Mouse (Mus musculus): ENCODE results near the gene Ctnnb1. TPM values are rescaled to one million over a fixed set of nuclear protein-coding genes. Genes with fewer than 3 reads are reported as not detected.
A peak's percentile ranks its signal among the peaks of the same experiment; 100 is the strongest.
"Not testable (repeated sequence)": the region's sequence is repeated elsewhere in the genome, so short reads cannot be mapped to it uniquely, and the experiment has no call there.

Gene Ctnnb1
- polyA plus RNA-seq, 1 experiment from 2014 or later, result 317 TPM

- Histone ChIP-seq H3K4me2 (no peak overlapping the region), H3K4me3 (no peak overlapping the region), H3K36me3 (no peaks in the 10 kb centered on the region), H3K9ac (no peak overlapping the region), H3K4me1 (peaks cover 12% of the 10 kb centered on the region; the same call in 1 of the 2 replicates), H3K9me3 (no peaks in the 10 kb centered on the region), H3K27ac (replicated peaks) (no peak overlapping the region), H3K27me3 (replicated peaks) (no peaks in the 10 kb centered on the region; the same call in 1 of the 2 replicates)
- 57% methylated on average over 12 of the region's 12 CpGs for WGBS
- ATAC-seq (ENCODE audit: extremely low read depth, insufficient number of reproducible peaks, low FRiP score, low TSS enrichment), result no peak
These were observed 28.4 kb upstream of the Ctnnb1 start for GRCm38 (mm10) chr9:120900338-120901274.

- no peak overlapping the region for H3K4me3 ChIP-seq
- no peaks in the 10 kb centered on the region for H3K36me3 ChIP-seq
- H3K9me3 ChIP-seq, result no peaks in the 10 kb centered on the region
- WGBS, result 66% methylated on average over 8 of the region's 8 CpGs
- no peak overlapping the region for H3K27ac ChIP-seq (replicated peaks)
- no peak overlapping the region for H3K9ac ChIP-seq
- H3K27me3 ChIP-seq (replicated peaks), result no peaks in the 10 kb centered on the region; the same call in 1 of the 2 replicates
- no peak for ATAC-seq (ENCODE audit: extremely low read depth, insufficient number of reproducible peaks, low FRiP score, low TSS enrichment)
- H3K4me1 ChIP-seq, result peaks cover 12% of the 10 kb centered on the region; the same call in 1 of the 2 replicates
- H3K4me2 ChIP-seq, result no peak overlapping the region
These were observed 26.5 kb upstream of the Ctnnb1 start for GRCm38 (mm10) chr9:120902562-120902961.

GRCm38 (mm10) chr9:120908461-120908860, 20.6 kb upstream of the Ctnnb1 start:
- 79% methylated on average over 6 of the region's 6 CpGs for WGBS
- H3K4me2 ChIP-seq, result no peak overlapping the region
- ATAC-seq (ENCODE audit: extremely low read depth, insufficient number of reproducible peaks, low FRiP score, low TSS enrichment), result no peak

GRCm38 (mm10) chr9:120913152-120913551, 15.9 kb upstream of the Ctnnb1 start:
- no peaks in the 10 kb centered on the region for H3K27me3 ChIP-seq (replicated peaks)
- no peak overlapping the region for H3K27ac ChIP-seq (replicated peaks)
- 0 out of 2 replicates have a peak, but pooled peaks cover 4% of the 10 kb centered on the region for H3K9me3 ChIP-seq
- no peaks in the 10 kb centered on the region for H3K36me3 ChIP-seq
- H3K9ac ChIP-seq, result no peak overlapping the region
- 74% methylated on average over 13 of the region's 13 CpGs for WGBS
- no peak overlapping the region for H3K4me3 ChIP-seq
- H3K4me1 ChIP-seq, result peaks cover 1% of the 10 kb centered on the region
- no peak overlapping the region for H3K4me2 ChIP-seq
- no peak for ATAC-seq (ENCODE audit: extremely low read depth, insufficient number of reproducible peaks, low FRiP score, low TSS enrichment)

More at GRCm38 (mm10) chr9:120908461-120908860, 20.6 kb upstream of the Ctnnb1 start:
- Histone ChIP-seq H3K27ac (replicated peaks) (no peak overlapping the region), H3K4me1 (no peaks in the 10 kb centered on the region), H3K9me3 (no peaks in the 10 kb centered on the region), H3K9ac (no peak overlapping the region), H3K27me3 (replicated peaks) (no peaks in the 10 kb centered on the region), H3K4me3 (no peak overlapping the region), H3K36me3 (no peaks in the 10 kb centered on the region)

- Histone ChIP-seq H3K4me3 (no peak overlapping the region), H3K4me1 (peaks cover 14% of the 10 kb centered on the region), H3K4me2 (no peak overlapping the region), H3K9ac (no peak overlapping the region; the same call in 1 of the 2 replicates), H3K9me3 (0 out of 2 replicates have a peak, but pooled peaks cover 4% of the 10 kb centered on the region), H3K27ac (replicated peaks) (peak overlapping the region; percentile 70), H3K36me3 (no peaks in the 10 kb centered on the region), H3K27me3 (replicated peaks) (no peaks in the 10 kb centered on the region)
- WGBS, result 71% methylated on average over 4 of the region's 4 CpGs
- no peak for ATAC-seq (ENCODE audit: extremely low read depth, insufficient number of reproducible peaks, low FRiP score, low TSS enrichment)
These were observed 14.6 kb upstream of the Ctnnb1 start for GRCm38 (mm10) chr9:120914429-120914828.

GRCm38 (mm10) chr9:120914877-120915459, 14.0 kb upstream of the Ctnnb1 start:
- 0 out of 2 replicates have a peak, but pooled peaks cover 4% of the 10 kb centered on the region for H3K9me3 ChIP-seq
- peak overlapping the region; percentile 70 for H3K27ac ChIP-seq (replicated peaks)
- H3K36me3 ChIP-seq, result no peaks in the 10 kb centered on the region
- H3K27me3 ChIP-seq (replicated peaks), result no peaks in the 10 kb centered on the region
- WGBS, result 67% methylated on average over 14 of the region's 14 CpGs
- H3K4me1 ChIP-seq, result peaks cover 14% of the 10 kb centered on the region
- peak; percentile 51; the same call in 1 of the 2 replicates for ATAC-seq (ENCODE audit: extremely low read depth, insufficient number of reproducible peaks, low FRiP score, low TSS enrichment)
- no peak overlapping the region for H3K4me3 ChIP-seq
- H3K9ac ChIP-seq, result no peak overlapping the region; the same call in 1 of the 2 replicates
- H3K4me2 ChIP-seq, result no peak overlapping the region

GRCm38 (mm10) chr9:120917619-120918018, 11.4 kb upstream of the Ctnnb1 start:
- H3K9ac ChIP-seq; H3K9me3 ChIP-seq; H3K4me3 ChIP-seq; H3K27me3 ChIP-seq (replicated peaks); H3K27ac ChIP-seq (replicated peaks); ATAC-seq (ENCODE audit: extremely low read depth, insufficient number of reproducible peaks, low FRiP score, low TSS enrichment); H3K36me3 ChIP-seq; H3K4me2 ChIP-seq: not testable (repeated sequence)
- H3K4me1 ChIP-seq, result peaks cover 14% of the 10 kb centered on the region
- 81% methylated on average over 2 of the region's 2 CpGs for WGBS

GRCm38 (mm10) chr9:120918211-120918610, 10.8 kb upstream of the Ctnnb1 start:
- 81% methylated on average over 5 of the region's 5 CpGs for WGBS
- no peaks in the 10 kb centered on the region for H3K27me3 ChIP-seq (replicated peaks)

GRCm38 (mm10) chr9:120918642-120919041, 10.4 kb upstream of the Ctnnb1 start:
- H3K36me3 ChIP-seq, result no peaks in the 10 kb centered on the region
- peak overlapping the region; percentile 47; the same call in 1 of the 2 replicates for H3K9ac ChIP-seq
- H3K4me3 ChIP-seq, result no peak overlapping the region
- 0 out of 2 replicates have a peak, but pooled peaks cover 4% of the 10 kb centered on the region for H3K9me3 ChIP-seq
- H3K27ac ChIP-seq (replicated peaks), result no peak overlapping the region
- no peaks in the 10 kb centered on the region for H3K27me3 ChIP-seq (replicated peaks)
- peaks cover 14% of the 10 kb centered on the region for H3K4me1 ChIP-seq
- no peak overlapping the region for H3K4me2 ChIP-seq
- no peak for ATAC-seq (ENCODE audit: extremely low read depth, insufficient number of reproducible peaks, low FRiP score, low TSS enrichment)
- 26% methylated on average over 6 of the region's 6 CpGs for WGBS

More at GRCm38 (mm10) chr9:120918211-120918610, 10.8 kb upstream of the Ctnnb1 start:
- Histone ChIP-seq H3K4me1 (peaks cover 14% of the 10 kb centered on the region), H3K27ac (replicated peaks) (no peak overlapping the region), H3K36me3 (no peaks in the 10 kb centered on the region), H3K9me3 (0 out of 2 replicates have a peak, but pooled peaks cover 4% of the 10 kb centered on the region), H3K4me3 (no peak overlapping the region), H3K9ac (no peak overlapping the region), H3K4me2 (no peak overlapping the region)
- ATAC-seq (ENCODE audit: extremely low read depth, insufficient number of reproducible peaks, low FRiP score, low TSS enrichment), result no peak

GRCm38 (mm10) chr9:120919130-120919529, 9.9 kb upstream of the Ctnnb1 start:
- H3K27ac ChIP-seq (replicated peaks), result no peak overlapping the region
- 0 out of 2 replicates have a peak, but pooled peaks cover 4% of the 10 kb centered on the region for H3K9me3 ChIP-seq
- H3K4me3 ChIP-seq, result no peak overlapping the region
- WGBS, result 71% methylated on average over 5 of the region's 5 CpGs
- no peaks in the 10 kb centered on the region for H3K36me3 ChIP-seq
- no peaks in the 10 kb centered on the region for H3K27me3 ChIP-seq (replicated peaks)
- no peak overlapping the region for H3K4me2 ChIP-seq
- no peak overlapping the region for H3K9ac ChIP-seq
- ATAC-seq (ENCODE audit: extremely low read depth, insufficient number of reproducible peaks, low FRiP score, low TSS enrichment), result no peak
- peaks cover 14% of the 10 kb centered on the region for H3K4me1 ChIP-seq

- WGBS, result 31% methylated on average over 1 of the region's 1 CpGs
- no peaks in the 10 kb centered on the region for H3K36me3 ChIP-seq
- peaks cover 7% of the 10 kb centered on the region; the same call in 1 of the 2 replicates for H3K4me1 ChIP-seq
- no peak overlapping the region for H3K4me3 ChIP-seq
- no peak overlapping the region for H3K27ac ChIP-seq (replicated peaks)
- ATAC-seq (ENCODE audit: extremely low read depth, insufficient number of reproducible peaks, low FRiP score, low TSS enrichment), result no peak
- H3K4me2 ChIP-seq, result no peak overlapping the region
- no peaks in the 10 kb centered on the region for H3K9me3 ChIP-seq
- H3K27me3 ChIP-seq (replicated peaks), result no peaks in the 10 kb centered on the region
- no peak overlapping the region for H3K9ac ChIP-seq
These were observed 2.9 kb upstream of the Ctnnb1 start for GRCm38 (mm10) chr9:120926126-120926525.

Data from heart, embryonic 13.5 days (tissue).